Mouse (Mus musculus) inflammation-experienced regulatory T-cells, adult 16 weeks (primary cell): ENCODE results near the gene Mpl. TPM values are rescaled to one million over a fixed set of nuclear protein-coding genes. Genes with fewer than 3 reads are reported as not detected.

Experiments
- polyA plus RNA-seq: library from polyadenylated mRNA; unstranded; fragments of 100-300 nt; shearing (Covaris generic); gene quantifications from one replicate; pipeline ENCODE4 v1.2.1, GENCODE M21; 2017

The Mpl gene
- not detected for polyA plus RNA-seq

GRCm38 (mm10) chr4:118457345-118457975 lies at the start of gene Mpl:
TSS of gene Mpl (minus strand) at chr4:118457513.

GRCm38 (mm10) chr4:118489717-118490132 lies 32.4 kb upstream of the Mpl start, which contains the start of gene Tie1:
TSS of gene Tie1 (minus strand) at chr4:118490061.

GRCm38 (mm10) chr4:118436820-118437603 lies 20.3 kb downstream of the Mpl start, which contains the start of gene Cdc20:
TSS of gene Cdc20 (minus strand) at chr4:118437352.

GRCm38 (mm10) chr4:118427768-118428451 lies 29.4 kb downstream of the Mpl start, which contains the start of gene Elovl1:
TSS of gene Elovl1 (plus strand) at chr4:118428093.

GRCm38 (mm10) chr4:118409142-118409900 lies 48.0 kb downstream of the Mpl start, which contains the start of the genes Szt2 and Med8:
TSS of gene Szt2 (minus strand) at chr4:118409273.
TSS of gene Med8 (plus strand) at chr4:118409337.

Other genes starting within 250 kb of the Mpl start
- gene Ptprf, start 166.1 kb downstream of the Mpl start, polyA plus RNA-seq: 0.41 TPM
- gene Szt2, start 48.2 kb downstream of the Mpl start, polyA plus RNA-seq: 17.5 TPM
- gene Med8, start 48.2 kb downstream of the Mpl start, polyA plus RNA-seq: 125 TPM
- 187 TPM for gene Elovl1, start 29.4 kb downstream of the Mpl start, polyA plus RNA-seq
- 19.7 TPM for gene Cdc20, start 20.2 kb downstream of the Mpl start, polyA plus RNA-seq
- not detected for gene Tie1, start 32.5 kb upstream of the Mpl start, polyA plus RNA-seq
- gene 2610528J11Rik, start 69.5 kb upstream of the Mpl start, polyA plus RNA-seq: not detected
- gene Tmem125, start 86.5 kb upstream of the Mpl start, polyA plus RNA-seq: not detected
- gene Cfap57, start 163.3 kb upstream of the Mpl start, polyA plus RNA-seq: not detected
- gene Ebna1bp2, start 163.3 kb upstream of the Mpl start, polyA plus RNA-seq: 183 TPM
- not detected for gene Olfr62, start 201.4 kb upstream of the Mpl start, polyA plus RNA-seq
- gene Olfr1342, start 235.2 kb upstream of the Mpl start, polyA plus RNA-seq: not detected
- not detected for gene Olfr1341, start 246.0 kb upstream of the Mpl start, polyA plus RNA-seq